Mouse (Mus musculus): ENCODE results near the gene Cmpk1.
"Not testable (repeated sequence)": the region's sequence is repeated elsewhere in the genome, so short reads cannot be mapped to it uniquely, and the experiment has no call there.

Cmpk1 gene

DNA sequence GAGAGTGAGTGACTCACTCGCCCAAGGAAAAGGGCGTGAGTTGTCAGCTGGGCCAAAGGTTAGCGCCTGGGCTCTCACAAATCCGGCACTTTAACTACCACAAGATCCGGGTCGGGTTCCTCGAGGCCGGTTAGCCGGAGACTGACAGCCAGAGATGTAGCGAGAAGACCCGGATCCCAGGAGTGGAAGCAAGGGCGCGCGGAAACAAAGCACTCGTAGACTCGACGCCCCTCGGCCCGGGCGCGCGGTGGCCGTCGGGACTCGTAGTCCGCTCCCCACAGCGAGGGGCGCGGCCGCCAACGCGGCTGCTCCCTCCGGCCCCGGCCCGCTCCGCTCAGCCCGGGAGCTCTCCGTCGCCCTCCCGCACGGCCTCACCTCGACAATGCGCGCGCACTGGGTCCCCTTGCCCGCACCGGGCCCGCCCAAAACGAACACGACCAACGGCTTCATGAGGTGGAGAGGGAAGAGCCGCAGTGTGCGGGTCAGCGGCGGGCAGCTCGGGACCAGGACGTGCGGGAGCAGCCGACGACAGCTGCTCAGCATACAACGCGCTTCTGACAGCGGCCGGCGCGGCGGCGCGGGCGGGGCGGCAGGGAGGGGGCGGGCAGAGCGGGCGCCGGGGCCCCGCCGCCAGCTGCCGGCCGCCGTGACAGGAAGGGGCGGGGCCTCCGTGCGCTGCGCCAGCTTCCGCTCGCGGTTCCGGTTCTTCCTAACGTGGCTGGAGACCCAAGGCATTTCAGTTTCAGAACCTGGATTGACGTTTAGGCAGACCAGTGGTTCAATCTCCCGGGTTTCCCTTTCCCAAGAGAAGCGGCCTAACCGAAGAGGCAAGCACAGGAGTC, at the start of gene Cmpk1:
Gene Cmpk1, minus strand, starts transcription at position 651 of the 842 bp plus-strand sequence.
- DNase-seq (ENCODE audit: low read depth, low spot score) = peak; percentile 89

DNA sequence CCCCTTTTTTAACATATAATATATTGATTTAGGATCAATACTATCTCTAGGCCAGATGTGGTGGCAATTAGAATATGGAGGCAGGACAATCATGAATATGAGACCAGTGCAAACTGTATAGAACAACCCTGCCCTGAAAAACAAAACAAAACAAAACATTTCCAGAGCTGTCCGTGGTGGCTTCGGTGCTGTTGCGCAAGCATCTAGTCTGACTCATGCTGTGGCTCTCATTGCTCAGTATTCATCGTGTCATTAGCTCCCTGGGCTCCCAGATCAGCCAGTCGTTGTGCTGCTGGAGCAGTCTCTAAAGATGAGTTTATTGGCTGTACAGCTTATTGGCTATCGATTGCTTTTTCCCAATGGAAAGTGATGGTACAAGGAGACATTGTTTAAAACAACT, 48.0 kb upstream of the Cmpk1 start:
- DNase-seq (ENCODE audit: low read depth, low spot score) = no peak

DNA sequence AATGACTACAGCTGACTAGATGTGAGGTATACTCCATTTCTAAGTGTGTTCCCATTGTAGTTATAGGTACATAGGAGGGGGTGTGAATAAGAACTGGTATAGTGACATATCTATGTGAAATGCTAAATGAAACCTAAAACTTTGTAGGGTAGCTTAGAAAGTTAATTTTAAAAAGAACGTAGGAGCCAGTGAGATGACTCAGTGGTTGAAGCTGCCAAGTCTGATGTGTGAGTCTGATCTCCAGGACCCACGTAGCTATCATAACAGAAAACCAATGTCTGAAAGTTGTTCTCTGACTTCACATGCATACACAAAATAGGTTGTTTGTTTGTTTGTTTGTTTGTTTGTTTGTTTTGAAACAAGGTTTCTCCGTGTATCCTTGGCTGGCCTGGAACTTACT, 33.0 kb upstream of the Cmpk1 start:
- no peak for DNase-seq (ENCODE audit: low read depth, low spot score)

DNA sequence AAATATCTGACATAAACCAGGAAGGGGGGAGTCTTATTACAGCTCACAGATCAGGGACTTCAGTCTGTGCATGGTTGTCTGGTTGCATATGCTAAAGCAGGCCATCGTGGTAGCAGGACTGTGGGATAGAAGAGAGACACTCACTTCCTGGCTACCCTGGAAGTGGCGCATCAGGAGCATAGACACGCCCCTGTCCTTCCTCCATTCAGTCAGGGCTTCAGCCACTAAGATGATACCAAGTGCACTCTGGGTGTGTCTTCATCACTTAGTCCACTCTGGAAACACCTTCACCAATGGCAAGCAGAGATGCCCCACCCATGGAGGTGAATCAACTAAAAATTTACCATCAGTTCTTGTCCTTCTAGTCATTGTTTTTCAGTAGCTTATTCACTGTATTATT, 27.2 kb upstream of the Cmpk1 start:
- DNase-seq (ENCODE audit: low read depth, low spot score) = no peak

DNA sequence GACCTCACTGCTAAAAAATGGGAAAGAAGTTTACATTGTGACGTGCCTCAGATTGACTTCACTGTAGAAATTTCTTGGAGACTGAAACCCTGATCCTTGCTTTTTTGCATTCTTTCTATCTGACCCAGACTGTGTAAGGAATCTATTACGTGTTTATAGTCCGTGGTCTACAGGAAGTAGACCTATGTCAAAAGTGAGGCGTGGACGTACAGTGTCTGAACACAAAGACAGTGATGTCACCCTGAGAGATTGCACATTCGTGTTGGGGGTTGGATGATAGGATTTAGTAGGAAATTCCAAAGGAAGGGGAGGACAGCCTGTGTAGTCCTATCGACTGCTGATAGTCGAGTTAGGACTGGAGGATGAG, 13.4 kb upstream of the Cmpk1 start:
- no peak for DNase-seq (ENCODE audit: low read depth, low spot score)

DNA sequence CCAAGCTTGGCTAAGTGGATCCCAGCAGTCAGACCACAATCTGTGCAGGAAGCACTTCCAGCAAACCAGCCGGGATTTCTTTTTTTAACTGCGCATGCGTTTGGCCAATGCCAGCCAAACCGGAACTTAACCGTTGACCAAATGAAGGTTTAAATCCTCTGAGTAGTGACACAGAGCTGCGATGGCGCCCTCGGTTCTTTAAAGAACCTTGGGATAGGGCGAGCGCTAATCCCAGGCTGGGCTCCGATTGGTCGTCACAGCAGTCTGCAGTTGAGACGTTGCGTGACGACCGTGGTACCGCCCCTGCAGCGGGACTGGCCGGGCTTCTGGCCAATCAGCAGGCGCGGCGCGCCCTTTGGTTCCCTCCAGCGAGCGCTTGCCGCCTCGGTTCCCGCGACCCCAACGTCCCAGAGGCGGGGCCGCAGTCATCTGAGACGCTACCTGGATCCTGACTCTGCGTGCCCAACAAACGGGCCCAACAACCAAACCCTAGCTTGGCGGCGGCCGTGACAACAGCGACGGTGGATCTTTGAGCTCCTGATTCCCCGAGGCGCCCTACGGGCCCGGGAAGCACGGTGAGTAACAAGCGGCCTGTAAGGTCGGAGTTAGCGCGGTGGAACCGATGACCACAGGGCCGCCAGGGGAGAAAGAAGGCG, 12.9 kb upstream of the Cmpk1 start, which contains the start of gene Stil:
Gene Stil, plus strand, starts transcription at position 387 of the 656 bp plus-strand sequence.
- DNase-seq (ENCODE audit: low read depth, low spot score) = peak; percentile 98

DNA sequence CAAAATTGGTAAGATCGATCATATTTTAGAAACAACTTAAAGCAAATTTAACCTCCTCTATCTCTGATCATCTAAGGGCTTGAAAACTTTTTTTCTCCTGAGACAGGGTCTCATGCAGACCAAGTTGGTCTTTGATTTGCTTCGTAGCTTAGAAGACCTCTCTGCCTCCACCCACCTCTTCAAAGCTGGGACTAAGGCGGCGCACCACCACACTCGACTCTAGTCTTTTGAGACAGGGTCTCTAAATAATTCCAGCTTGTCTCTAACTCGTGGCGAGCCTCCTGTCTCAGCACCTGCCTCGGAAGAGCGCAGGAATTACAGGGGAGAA, 12.4 kb upstream of the Cmpk1 start:
- DNase-seq (ENCODE audit: low read depth, low spot score) = no peak

DNA sequence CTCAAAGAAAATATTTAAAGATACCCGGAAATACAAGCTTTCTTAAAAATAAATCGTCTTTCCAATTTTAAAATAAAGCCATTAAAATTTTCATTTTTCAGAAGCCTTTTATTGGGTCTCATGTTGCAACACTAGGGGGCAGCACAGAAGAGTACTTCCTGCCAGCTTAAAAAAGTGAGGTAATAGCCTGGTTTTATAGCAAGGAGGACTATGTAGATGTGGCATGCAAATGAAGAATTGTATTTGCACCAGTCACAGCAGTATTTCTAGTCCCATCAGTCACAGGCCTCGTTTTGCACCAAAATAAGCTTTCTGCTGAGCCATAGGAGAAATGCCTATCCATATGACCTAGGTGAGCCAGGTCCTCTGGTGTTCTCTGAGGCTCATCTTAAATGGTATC, 10.0 kb upstream of the Cmpk1 start:
- DNase-seq (ENCODE audit: low read depth, low spot score) = peak; percentile 84

DNA sequence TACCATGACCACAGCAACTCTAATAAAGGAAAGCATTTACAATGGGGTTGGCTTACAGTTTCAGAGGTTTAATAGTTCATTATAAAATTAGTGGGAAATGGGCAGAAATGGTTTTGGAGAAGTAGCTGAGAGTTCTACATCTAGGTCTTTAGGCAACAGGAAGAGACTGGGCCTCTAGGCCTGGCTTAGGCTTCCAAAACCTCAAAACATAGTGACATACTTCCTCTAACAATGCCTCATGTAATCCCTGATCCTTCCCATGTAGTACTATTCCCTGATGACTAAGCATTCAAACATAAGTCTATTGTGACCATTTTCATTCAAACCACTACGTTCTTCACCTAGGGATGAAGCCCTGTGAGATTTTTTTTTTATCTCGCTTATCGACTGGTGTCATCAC, 7.2 kb upstream of the Cmpk1 start:
- DNase-seq (ENCODE audit: low read depth, low spot score) = no peak

DNA sequence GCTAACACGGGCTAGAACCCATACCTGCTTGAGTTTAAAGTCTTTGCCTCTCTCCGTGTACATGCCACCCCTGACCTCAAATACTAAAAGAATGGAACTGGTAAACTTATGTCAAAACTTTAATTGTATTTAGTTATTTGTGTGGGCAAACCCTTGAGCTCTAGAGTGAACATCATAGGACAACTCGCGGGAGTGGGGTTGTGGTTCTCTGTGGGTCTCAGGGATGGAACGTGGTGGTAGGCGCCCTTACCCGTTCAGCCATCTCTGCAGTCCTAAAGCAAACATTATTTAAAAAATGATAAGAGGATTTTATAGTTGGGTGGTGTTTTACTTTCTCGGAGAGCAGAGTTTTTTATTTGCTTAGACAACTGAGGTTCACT, 840 bp downstream of the Cmpk1 start:
- DNase-seq (ENCODE audit: low read depth, low spot score) = no peak

DNA sequence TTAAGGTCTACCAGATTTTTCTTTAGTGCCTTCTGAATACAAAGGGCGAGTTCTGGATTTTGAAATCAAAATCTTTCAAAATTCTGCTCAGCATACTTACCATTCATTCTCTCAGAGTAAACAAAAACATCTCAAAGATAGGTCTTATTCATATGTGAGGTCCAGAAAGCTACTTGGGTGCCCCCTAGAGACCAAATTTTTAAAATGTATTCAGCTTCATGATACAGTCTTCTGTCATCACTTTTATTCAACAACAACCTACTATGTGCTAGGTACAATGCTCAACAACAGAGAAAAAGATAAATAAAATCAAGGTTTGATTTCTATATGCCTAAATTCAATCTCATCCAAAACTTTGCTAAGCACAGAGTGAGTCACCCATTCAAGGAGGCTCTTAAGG, 4.0 kb downstream of the Cmpk1 start:
- DNase-seq (ENCODE audit: low read depth, low spot score) = peak; percentile 81

DNA sequence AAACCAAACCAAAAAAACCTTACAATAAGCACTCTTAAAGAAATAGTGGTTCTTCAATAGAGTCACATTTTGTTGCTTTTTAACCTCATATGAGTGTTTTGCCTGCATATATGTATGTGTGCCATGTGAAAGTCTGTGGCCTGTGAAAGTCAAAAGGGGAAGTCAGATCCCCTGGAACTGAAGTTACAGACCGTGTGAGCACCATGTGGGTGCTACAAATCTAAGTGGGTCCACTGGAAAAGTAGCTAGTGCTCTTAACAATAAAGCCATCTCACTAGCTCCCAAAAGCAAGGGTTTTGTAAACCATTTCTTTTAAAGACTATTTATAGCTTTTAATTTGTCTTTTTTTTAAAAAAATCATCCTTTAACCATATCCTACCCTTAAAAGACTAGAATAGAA, 4.4 kb downstream of the Cmpk1 start:
- peak; percentile 67 for DNase-seq (ENCODE audit: low read depth, low spot score)

DNA sequence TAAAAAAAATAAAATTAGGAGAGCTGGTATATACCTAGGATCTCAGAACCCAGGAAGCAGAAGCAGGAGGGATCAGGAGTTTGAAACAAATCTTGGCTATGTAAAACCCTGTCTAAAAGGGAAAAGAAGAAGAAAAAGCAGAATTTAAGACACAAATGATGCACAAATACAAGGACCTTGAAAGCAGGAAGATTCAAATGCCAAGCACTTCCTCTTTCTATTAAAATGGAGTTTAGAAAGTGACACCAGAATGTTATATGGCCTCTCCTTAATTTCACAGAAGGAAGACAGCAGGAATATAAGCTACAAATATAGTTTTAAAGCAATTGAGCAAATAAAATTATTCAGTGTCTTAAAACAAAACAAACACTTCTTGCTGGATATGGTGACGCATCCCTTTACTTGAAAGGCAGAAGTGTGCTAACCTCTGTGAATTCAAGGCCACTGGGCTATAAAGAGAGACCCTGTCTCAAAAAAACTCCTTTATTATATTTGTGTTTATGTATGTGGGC, 13.8 kb downstream of the Cmpk1 start:
- peak; percentile 57 for DNase-seq (ENCODE audit: low read depth, low spot score)

DNA sequence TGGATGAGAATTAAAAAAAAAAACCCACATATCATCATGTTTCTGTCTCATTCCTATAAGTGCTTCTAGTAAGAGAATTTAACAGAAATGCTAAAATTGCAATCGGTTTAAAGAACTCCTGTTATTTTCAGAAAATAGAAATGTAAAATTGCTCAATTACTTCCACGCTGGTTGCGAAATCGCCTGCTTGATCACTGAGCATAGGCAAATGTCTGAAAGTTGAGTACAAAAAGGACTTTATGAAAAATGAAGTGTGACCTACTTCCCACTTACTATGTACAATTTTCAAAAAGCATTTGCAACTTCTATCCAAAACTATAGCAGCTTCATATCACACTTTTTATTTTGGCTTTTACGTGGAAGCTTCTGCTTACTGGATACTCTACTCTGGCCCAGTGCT, 16.3 kb downstream of the Cmpk1 start:
- no peak for DNase-seq (ENCODE audit: low read depth, low spot score)

DNA sequence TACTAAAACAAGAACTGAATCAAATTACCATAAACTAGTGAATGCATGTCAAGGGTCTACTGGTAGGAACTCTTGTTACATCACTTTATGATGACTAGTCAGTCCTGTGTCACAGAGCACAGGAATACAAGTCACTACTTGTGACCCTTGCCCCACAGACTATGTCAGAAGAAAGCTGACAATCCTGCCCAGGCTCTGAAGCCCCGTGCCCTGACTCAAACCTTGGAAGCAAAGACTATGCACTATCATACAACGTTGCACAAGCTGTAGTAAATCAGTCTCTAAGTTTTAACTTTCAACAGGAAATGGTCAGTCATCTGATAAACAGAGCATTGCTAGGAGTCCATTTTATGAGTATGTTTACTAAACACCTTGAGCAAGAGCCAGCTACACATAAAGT, 26.2 kb downstream of the Cmpk1 start:
- not testable (repeated sequence) for DNase-seq (ENCODE audit: low read depth, low spot score)

DNA sequence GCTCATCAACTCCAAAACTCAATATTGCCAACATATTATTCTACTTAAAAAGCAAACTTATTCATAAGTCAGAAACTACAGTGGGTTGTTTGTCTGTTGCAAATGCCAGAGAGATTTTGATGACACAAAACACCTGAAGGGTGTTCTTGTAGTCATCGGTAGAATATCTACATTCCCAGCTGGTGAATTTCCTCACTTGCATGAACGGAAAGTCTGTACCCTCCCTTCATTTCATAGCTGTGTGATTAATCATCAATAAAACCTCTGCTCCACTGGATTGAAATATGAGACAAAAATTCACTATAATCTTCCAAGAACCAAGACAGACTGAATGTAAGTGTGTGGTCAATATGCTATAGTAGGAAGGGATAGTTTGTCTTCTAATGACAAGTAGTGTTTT, 27.5 kb downstream of the Cmpk1 start:
- no peak for DNase-seq (ENCODE audit: low read depth, low spot score)

DNA sequence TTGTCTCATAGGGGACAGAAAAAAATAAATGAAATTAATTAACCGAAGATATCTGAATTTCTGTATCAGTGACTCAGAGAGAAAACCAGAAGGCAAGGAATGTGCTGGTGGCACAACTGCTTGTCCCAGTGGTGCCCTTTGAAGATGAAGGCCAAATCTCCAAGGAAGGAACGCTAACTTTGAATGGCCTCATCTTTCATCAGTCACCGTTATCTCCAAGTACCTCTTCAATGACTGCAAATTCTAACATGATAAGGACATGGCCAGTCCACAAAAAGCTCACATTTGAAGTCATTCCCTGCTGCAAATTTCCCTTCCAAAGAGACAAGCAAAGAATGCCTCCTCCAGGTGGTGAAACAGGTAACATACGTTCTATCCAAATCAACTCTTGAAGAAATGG, 28.3 kb downstream of the Cmpk1 start:
- DNase-seq (ENCODE audit: low read depth, low spot score) = no peak

DNA sequence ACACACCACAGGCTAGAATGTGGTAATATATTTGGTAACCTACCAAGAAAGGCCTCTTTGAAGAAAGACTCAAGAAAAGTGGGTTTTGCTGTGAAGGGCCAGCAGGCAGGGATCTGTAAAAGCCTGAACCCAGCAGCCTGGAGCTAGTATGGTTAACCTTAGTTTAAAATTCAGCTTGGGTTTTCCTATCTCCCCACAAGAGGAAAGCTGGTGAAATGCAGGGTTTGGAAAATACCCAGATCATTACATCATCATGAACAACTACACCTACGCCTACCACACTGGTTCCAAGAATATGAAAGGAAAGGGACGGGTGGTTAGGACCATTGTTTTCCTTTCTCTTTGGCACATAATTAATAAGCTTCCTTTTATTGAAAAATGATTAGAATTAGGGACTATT, 28.8 kb downstream of the Cmpk1 start:
- no peak for DNase-seq (ENCODE audit: low read depth, low spot score)

DNA sequence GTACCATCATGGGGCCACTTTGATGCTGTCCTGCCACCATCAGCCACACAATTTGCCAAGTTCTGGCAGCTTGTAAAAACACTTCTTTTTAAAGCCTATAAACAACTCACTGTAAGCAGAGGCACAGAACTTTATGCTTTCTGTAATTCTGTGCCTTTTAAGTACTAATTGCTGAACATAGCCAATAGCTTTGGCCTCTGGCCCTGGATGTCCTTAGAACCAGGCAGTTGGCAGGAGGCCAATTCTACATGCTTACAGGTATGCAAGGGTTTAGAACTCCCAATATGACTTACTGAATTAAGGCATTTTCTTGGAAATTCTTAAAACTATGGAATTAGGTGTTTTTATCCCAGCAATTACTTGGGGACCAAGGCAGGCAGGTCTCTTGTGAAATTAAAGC, 29.6 kb downstream of the Cmpk1 start:
- no peak for DNase-seq (ENCODE audit: low read depth, low spot score)

DNA sequence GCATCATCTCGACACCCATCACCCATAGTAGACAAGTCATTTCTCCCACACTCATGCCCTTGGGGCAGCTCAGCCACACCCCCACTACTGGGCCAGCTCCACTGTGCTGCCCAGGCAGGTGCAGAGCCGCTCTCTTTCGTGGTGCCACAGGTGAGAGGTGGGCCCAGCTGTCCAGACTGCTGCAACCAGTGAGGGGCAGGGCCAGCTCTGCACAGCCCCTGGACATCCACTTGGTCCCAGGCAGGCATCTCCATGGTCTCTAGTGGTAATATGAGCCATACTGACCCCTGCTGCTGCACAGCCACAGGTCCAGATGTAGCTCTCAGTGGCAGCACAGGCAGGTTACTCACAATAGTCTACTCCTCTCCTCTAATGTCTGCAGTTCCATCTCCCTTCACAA, 33.9 kb downstream of the Cmpk1 start:
- no peak for DNase-seq (ENCODE audit: low read depth, low spot score)

DNA sequence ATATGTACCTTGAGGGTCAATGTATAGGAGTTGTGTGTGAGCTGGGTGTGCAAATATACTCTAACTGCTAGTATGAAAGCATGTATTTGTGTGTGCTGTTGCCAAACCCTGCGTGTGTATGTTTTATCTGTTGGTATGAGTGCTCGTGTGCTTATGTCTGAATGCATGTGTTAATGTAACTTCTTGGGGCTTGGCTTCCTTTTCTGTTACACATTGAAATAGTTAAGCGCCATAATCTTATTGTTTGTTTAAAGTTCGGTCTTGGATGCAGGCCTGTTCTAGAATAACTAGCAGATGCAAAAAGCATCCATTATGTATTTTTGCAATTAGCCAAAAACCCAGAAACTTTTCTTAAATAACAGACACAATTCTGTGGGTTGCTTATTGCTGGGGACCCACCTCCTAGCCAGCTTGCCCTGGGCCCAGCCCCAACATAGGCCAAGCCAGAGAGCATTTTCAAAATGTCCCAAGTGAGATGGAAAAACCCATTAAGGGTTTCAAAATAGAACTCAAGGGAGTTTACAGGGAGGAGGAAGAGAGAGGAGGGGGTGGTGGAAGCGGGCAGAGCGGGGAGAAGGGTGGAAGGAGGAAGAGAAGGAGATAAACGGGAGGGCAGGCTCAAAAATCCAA, 39.1 kb downstream of the Cmpk1 start:
- DNase-seq (ENCODE audit: low read depth, low spot score) = no peak

DNA sequence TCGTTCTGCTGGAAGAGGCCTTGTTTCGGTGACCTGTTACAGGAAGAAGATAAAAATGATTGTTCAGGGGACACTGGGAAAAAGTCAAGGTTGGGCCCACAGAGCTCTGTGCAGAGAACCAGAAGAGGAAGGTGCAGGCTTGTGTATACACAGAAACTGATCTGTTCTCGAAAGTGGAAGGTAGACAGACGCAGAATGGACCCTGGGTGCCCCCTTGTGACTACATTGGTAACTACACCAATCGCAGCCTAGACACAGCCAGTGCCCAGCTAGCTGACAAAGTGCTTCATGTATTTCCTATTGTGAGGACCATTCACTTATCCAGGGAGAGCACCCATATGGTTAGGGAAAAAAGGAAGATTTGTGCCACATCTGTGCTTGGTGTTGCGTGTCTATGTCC, 39.6 kb downstream of the Cmpk1 start:
- peak; percentile 82 for DNase-seq (ENCODE audit: low read depth, low spot score)

DNA sequence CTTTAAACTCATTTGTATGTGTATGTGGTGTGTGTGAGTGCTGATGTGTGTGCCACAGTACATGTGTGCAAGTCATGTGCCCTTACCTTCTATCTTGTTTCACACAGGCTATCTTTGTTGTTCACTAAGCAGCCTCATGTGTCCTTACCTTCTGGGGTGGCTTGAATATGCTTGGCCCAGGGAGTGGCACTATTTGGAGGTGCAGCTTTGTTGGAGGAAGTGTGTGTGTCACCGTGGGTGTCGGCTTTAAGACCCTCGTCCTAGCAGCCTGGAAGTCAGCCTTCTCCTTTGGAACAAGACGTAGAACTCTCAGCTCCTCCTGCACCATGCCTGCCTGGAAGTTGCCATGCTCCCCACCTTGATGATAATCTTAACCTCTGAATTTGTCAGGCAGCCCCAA, 40.6 kb downstream of the Cmpk1 start:
- no peak for DNase-seq (ENCODE audit: low read depth, low spot score)
